Mouse (Mus musculus): ENCODE results near the gene Abhd14a. TPM values are rescaled to one million over a fixed set of nuclear protein-coding genes. Genes with fewer than 3 reads are reported as not detected.
A peak's percentile ranks its signal among the peaks of the same experiment; 100 is the strongest.

Abhd14a gene
- polyA plus RNA-seq, 1 experiment from 2014 or later, result 41.9 TPM

DNA sequence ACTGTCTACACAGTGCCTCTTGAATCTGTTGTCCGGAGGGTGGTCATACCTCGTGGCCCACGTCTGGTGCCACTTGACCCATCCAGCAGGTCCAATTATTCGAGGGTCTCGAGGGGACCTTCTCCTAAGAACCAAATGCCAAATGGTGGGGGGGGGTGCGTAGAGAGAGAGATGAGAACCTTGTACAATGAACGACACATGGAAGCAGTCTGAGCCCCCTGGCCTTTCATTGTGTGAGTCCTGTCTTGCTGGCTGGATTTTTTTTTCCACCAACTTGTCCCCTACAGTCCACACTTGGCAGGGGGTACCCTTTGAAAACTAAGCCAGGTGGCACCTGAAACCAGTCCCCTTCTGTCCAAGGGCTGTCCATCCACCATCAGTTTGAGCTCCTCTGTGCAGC, 20.3 kb upstream of the Abhd14a start:
- peaks cover 6% of the 10 kb centered on the region for H3K36me3 ChIP-seq (replicated peaks; ENCODE audit: control insufficient read depth, insufficient read depth, low read depth, low read length)
- H3K9ac ChIP-seq (replicated peaks; ENCODE audit: low read length), result no peak overlapping the region
- no peak overlapping the region for H3K27ac ChIP-seq (replicated peaks; ENCODE audit: low read depth, low read length)
- H3K4me2 ChIP-seq (ENCODE audit: low read depth, low read length), result no peak overlapping the region
- no peak overlapping the region for H3K4me3 ChIP-seq (ENCODE audit: low read depth, low read length)
- ATAC-seq (replicated peaks; ENCODE audit: insufficient number of reproducible peaks, low FRiP score, low TSS enrichment, low read depth), result no peak
- peaks cover 7% of the 10 kb centered on the region; the same call in 1 of the 2 replicates for H3K4me1 ChIP-seq (ENCODE audit: control insufficient read depth, insufficient read depth, low read length)
- no peaks in the 10 kb centered on the region for H3K9me3 ChIP-seq (replicated peaks; ENCODE audit: control insufficient read depth, low read length)
- 80% methylated on average over 7 of the region's 7 CpGs for WGBS
- no peak for DNase-seq (ENCODE audit: low spot score)
- no peaks in the 10 kb centered on the region for H3K27me3 ChIP-seq (ENCODE audit: control insufficient read depth, insufficient read depth, low read length)

DNA sequence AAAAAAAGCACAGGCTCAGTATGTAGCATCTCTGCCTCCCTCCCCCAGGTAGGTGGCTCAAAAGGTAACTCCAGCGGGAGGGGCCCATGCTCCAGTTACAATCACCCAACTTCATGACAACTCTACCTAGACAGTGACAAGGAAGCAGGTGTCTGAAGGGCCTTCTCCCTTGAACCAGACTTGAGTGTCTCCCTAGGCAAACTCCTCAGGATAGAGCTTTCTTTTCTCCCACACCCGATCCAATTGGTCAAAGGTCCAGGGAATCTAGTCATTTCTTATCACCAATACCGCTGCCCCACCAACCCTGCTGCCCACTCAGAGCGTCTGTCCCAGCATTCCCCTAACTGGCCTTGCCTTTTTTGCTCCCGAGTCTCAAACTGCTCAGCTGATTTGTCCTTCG, 19.2 kb upstream of the Abhd14a start:
- H3K36me3 ChIP-seq (replicated peaks; ENCODE audit: control insufficient read depth, insufficient read depth, low read depth, low read length), result peaks cover 8% of the 10 kb centered on the region
- no peak overlapping the region for H3K4me3 ChIP-seq (ENCODE audit: low read depth, low read length)
- 95% methylated on average over 6 of the region's 6 CpGs for WGBS
- no peak overlapping the region for H3K4me2 ChIP-seq (ENCODE audit: low read depth, low read length)
- ATAC-seq (replicated peaks; ENCODE audit: insufficient number of reproducible peaks, low FRiP score, low TSS enrichment, low read depth) (no peak), DNase-seq (ENCODE audit: low spot score) (no peak)
- H3K27ac ChIP-seq (replicated peaks; ENCODE audit: low read depth, low read length), result no peak overlapping the region
- peaks cover 7% of the 10 kb centered on the region; the same call in 1 of the 2 replicates for H3K4me1 ChIP-seq (ENCODE audit: control insufficient read depth, insufficient read depth, low read length)
- H3K9me3 ChIP-seq (replicated peaks; ENCODE audit: control insufficient read depth, low read length), result no peaks in the 10 kb centered on the region
- H3K27me3 ChIP-seq (ENCODE audit: control insufficient read depth, insufficient read depth, low read length), result no peaks in the 10 kb centered on the region
- H3K9ac ChIP-seq (replicated peaks; ENCODE audit: low read length), result no peak overlapping the region

DNA sequence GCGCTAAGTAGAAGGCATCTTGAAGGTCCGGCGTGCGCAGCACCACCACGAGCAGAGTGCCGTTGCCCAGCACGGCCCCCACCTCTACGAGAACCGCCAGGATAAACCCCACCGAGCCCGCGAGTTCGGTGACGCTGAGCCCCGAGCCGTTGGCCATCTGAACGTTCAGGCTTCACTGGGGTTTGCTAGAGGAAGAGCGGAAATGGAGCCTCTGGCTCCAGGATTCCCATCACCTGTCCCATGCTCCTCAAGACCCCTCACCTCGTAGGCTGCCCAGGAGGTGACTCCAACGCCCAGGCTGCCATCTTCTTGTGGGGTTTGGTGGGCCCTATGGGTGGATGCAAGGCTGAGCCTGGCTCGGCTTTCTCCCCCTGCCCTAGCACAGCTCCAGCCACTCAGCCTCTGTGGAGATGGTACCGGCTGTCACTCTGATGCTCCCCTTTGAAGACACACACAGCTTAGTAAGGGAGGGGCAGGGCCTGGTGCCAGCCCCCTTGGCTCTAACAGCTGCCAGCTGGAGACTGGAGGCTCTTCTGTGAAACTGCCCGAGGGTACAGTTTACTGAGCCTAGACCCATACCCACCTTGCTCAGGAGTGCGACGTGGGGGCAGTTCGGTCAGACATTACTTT, 18.2 kb upstream of the Abhd14a start, which contains the start of gene Gpr62:
TSS of gene Gpr62 (minus strand) at position 368 of the 630 bp plus-strand sequence.
- peaks cover 7% of the 10 kb centered on the region; the same call in 1 of the 2 replicates for H3K4me1 ChIP-seq (ENCODE audit: control insufficient read depth, insufficient read depth, low read length)
- ATAC-seq (replicated peaks; ENCODE audit: insufficient number of reproducible peaks, low FRiP score, low TSS enrichment, low read depth), result no peak; the same call in 1 of the 2 replicates

DNA sequence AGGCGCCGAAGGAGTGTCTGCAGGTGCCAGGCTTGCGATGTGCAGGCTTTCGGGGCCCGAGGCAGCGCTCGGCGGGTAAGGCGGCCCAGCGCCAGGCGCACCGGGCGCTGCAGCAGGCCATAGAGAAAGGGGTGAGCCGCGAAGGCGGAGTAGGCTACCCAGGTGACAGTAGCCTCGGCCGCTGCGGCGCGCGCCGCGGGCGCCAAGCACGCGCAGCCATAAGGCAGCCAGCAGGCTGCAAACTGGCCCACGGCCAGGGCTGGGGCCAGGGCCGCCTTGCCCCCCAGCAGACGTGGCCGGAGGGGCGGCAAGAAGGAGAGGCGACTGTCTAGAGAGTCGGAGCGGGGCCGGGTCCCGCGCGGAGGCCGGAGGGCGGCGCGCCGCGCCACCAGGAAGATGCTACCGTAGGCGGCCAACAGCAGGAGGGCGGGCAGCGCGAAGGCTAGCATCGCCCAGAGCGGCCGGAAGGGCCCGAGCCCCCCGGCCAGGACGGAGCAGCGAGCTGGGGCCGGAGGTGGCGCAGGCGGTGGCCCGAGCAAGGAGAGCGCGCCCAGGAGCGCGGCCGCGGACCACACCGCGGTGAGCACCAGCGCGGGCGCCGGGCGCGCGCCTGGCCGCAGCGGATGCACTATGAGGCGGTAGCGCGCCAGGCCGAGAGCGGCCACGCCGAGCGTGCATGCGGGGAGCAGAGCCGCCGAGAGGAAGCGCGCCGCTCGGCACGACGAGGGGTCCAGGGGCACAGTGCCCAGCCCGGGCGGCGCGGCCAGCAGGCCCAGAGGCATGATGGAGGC, 17.5 kb upstream of the Abhd14a start:
- no peaks in the 10 kb centered on the region for H3K9me3 ChIP-seq (replicated peaks; ENCODE audit: control insufficient read depth, low read length)
- ATAC-seq (replicated peaks; ENCODE audit: insufficient number of reproducible peaks, low FRiP score, low TSS enrichment, low read depth), result peak; percentile 53
- H3K4me3 ChIP-seq (ENCODE audit: low read depth, low read length), result peak overlapping the region; percentile 49
- WGBS, result 2% methylated on average over 98 of the region's 99 CpGs
- no peaks in the 10 kb centered on the region for H3K27me3 ChIP-seq (ENCODE audit: control insufficient read depth, insufficient read depth, low read length)
- H3K27ac ChIP-seq (replicated peaks; ENCODE audit: low read depth, low read length), result peak overlapping the region; percentile 2; the same call in 1 of the 2 replicates
- peaks cover 11% of the 10 kb centered on the region for H3K36me3 ChIP-seq (replicated peaks; ENCODE audit: control insufficient read depth, insufficient read depth, low read depth, low read length)
- peak overlapping the region; percentile 85 for H3K4me2 ChIP-seq (ENCODE audit: low read depth, low read length)
- DNase-seq (ENCODE audit: low spot score), result peak; percentile 79
- H3K4me1 ChIP-seq (ENCODE audit: control insufficient read depth, insufficient read depth, low read length), result peaks cover 7% of the 10 kb centered on the region
- peak overlapping the region; percentile 82 for H3K9ac ChIP-seq (replicated peaks; ENCODE audit: low read length)

More for the DNA sequence above, 18.2 kb upstream of the Abhd14a start, which contains the start of gene Gpr62:
- H3K9me3 ChIP-seq (replicated peaks; ENCODE audit: control insufficient read depth, low read length), result no peaks in the 10 kb centered on the region
- H3K36me3 ChIP-seq (replicated peaks; ENCODE audit: control insufficient read depth, insufficient read depth, low read depth, low read length), result peaks cover 8% of the 10 kb centered on the region
- H3K4me3 ChIP-seq (ENCODE audit: low read depth, low read length), result peak within 1 kb of the TSS; percentile 49
- no peaks in the 10 kb centered on the region for H3K27me3 ChIP-seq (ENCODE audit: control insufficient read depth, insufficient read depth, low read length)
- H3K9ac ChIP-seq (replicated peaks; ENCODE audit: low read length), result peak within 1 kb of the TSS; percentile 82
- 34% methylated on average over 26 of the region's 26 CpGs for WGBS
- H3K27ac ChIP-seq (replicated peaks; ENCODE audit: low read depth, low read length), result peak within 1 kb of the TSS; percentile 2; the same call in 1 of the 2 replicates
- no peak for DNase-seq (ENCODE audit: low spot score)
- peak within 1 kb of the TSS; percentile 85 for H3K4me2 ChIP-seq (ENCODE audit: low read depth, low read length)

DNA sequence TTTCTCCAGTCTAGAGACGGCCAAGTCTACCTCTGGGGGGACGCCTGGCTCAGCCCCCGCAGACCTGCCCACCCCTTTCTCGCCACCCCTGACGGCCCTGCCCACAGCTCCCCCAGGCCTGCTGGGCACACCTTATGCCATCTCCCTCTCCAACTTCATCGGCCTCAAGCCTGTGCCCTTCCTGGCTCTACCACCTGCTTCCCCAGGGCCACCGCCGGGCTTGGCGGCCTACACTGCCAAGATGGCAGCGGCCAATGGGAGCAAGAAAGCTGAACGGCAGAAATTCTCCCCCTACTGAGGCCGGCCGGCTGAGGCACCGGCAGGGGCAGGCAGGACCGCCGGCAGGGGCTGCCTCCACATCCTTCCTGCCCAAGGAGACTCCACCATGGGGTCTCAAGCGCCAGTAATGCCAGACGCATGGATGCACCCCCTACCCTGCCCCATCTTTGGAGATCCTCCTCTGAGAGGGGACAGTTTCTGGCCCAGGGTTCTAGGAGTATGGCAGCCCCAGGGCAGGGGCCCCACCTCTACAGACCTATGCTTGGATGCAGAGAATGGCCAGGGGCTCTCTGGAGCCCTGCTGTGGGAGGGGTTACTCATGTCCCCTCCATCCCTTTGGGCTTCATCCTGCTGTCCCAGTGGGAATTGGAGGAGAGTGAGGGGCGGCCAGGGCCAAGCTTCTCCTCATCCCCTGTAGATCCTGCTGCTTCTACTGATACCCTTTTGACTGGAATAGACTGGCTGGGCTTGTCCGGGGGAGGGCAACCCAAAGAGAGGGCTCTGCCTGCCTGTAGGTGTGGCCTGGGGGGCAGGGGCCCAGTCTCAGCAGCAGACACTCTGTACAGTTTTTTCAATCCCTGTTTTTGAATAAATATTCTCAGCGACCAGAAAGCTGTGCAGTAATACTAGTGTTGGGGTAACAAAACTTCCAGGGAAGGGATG, 15.9 kb upstream of the Abhd14a start:
- no peak overlapping the region for H3K4me3 ChIP-seq (ENCODE audit: low read depth, low read length)
- H3K9ac ChIP-seq (replicated peaks; ENCODE audit: low read length), result no peak overlapping the region
- DNase-seq (ENCODE audit: low spot score) (no peak), ATAC-seq (replicated peaks; ENCODE audit: insufficient number of reproducible peaks, low FRiP score, low TSS enrichment, low read depth) (no peak)
- no peaks in the 10 kb centered on the region for H3K27me3 ChIP-seq (ENCODE audit: control insufficient read depth, insufficient read depth, low read length)
- H3K4me2 ChIP-seq (ENCODE audit: low read depth, low read length), result no peak overlapping the region
- H3K4me1 ChIP-seq (ENCODE audit: control insufficient read depth, insufficient read depth, low read length), result peaks cover 9% of the 10 kb centered on the region
- no peak overlapping the region for H3K27ac ChIP-seq (replicated peaks; ENCODE audit: low read depth, low read length)
- H3K9me3 ChIP-seq (replicated peaks; ENCODE audit: control insufficient read depth, low read length), result no peaks in the 10 kb centered on the region
- H3K36me3 ChIP-seq (replicated peaks; ENCODE audit: control insufficient read depth, insufficient read depth, low read depth, low read length), result peaks cover 11% of the 10 kb centered on the region
- WGBS, result 85% methylated on average over 21 of the region's 21 CpGs

DNA sequence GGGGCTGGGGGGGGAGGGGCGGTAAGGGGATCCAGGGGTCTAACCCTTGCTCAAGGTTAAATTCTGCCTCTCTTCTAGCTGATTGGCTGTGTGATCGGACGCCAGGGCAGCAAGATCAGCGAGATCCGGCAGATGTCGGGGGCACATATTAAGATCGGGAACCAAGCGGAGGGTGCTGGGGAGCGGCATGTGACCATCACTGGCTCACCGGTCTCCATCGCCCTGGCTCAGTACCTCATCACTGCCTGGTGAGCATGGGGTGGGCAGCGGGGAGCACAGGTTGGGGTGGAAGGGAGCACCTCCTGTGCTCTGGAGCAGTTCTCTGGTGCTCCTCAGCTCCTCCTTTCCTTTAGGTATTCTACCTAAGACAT, 14.9 kb upstream of the Abhd14a start:
- DNase-seq (ENCODE audit: low spot score) (no peak), ATAC-seq (replicated peaks; ENCODE audit: insufficient number of reproducible peaks, low FRiP score, low TSS enrichment, low read depth) (no peak)
- Histone ChIP-seq H3K36me3 (replicated peaks; ENCODE audit: control insufficient read depth, insufficient read depth, low read depth, low read length) (peaks cover 11% of the 10 kb centered on the region), H3K9me3 (replicated peaks; ENCODE audit: control insufficient read depth, low read length) (no peaks in the 10 kb centered on the region), H3K27me3 (ENCODE audit: control insufficient read depth, insufficient read depth, low read length) (no peaks in the 10 kb centered on the region), H3K9ac (replicated peaks; ENCODE audit: low read length) (no peak overlapping the region), H3K27ac (replicated peaks; ENCODE audit: low read depth, low read length) (no peak overlapping the region), H3K4me3 (ENCODE audit: low read depth, low read length) (no peak overlapping the region), H3K4me1 (ENCODE audit: control insufficient read depth, insufficient read depth, low read length) (peaks cover 14% of the 10 kb centered on the region), H3K4me2 (ENCODE audit: low read depth, low read length) (no peak overlapping the region)
- WGBS, result 90% methylated on average over 12 of the region's 12 CpGs

DNA sequence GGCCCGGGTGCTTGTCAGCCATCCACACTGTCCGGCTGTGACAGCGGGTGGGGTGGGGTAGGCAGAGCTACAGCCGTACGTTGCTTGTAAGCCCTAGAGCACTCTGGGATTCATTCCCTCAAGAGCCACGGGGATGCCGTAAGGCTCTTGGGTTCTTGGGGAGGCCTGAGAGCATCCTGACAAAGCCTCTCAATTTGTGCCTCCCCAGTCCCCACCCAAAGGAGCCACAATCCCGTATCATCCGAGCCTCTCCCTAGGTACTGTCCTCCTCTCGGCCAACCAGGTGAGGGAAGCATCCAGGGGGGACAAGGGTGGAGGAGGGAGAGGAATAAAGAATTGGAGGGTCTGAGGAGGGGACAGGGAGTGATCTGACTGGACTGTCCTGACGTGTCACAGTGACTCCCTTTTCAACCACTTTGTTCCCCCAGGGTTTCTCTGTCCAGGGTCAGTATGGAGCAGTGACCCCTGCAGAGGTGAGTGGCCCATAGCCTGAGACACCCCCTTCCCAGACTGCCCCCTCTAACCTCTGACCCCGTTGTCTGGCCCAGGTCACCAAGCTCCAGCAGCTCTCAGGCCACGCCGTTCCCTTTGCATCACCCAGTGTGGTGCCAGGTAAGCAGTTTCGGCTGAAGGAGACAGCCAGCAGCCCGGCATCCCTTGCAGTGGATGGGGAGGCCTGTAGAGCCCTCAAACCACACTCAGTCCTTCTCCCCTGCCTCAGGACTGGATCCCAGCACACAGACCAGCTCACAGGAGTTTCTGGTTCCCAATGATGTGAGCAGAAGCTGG, 14.4 kb upstream of the Abhd14a start:
- Histone ChIP-seq H3K4me3 (ENCODE audit: low read depth, low read length) (no peak overlapping the region), H3K4me1 (ENCODE audit: control insufficient read depth, insufficient read depth, low read length) (peaks cover 20% of the 10 kb centered on the region), H3K36me3 (replicated peaks; ENCODE audit: control insufficient read depth, insufficient read depth, low read depth, low read length) (peaks cover 11% of the 10 kb centered on the region), H3K9me3 (replicated peaks; ENCODE audit: control insufficient read depth, low read length) (no peaks in the 10 kb centered on the region), H3K27ac (replicated peaks; ENCODE audit: low read depth, low read length) (no peak overlapping the region), H3K9ac (replicated peaks; ENCODE audit: low read length) (no peak overlapping the region), H3K4me2 (ENCODE audit: low read depth, low read length) (no peak overlapping the region), H3K27me3 (ENCODE audit: control insufficient read depth, insufficient read depth, low read length) (no peaks in the 10 kb centered on the region)
- 74% methylated on average over 16 of the region's 16 CpGs for WGBS
- DNase-seq (ENCODE audit: low spot score) (no peak), ATAC-seq (replicated peaks; ENCODE audit: insufficient number of reproducible peaks, low FRiP score, low TSS enrichment, low read depth) (no peak)
